Mouse (Mus musculus) E14TG2a.4 (cell line): ENCODE data around the gene Smyd1.

ENCODE experiments used
- CTCF ChIP-seq: conservative IDR thresholded peaks from 2 replicates; pipeline ENCODE4 v1.5.1; 2014; ENCODE audit warnings: low read length
- NANOG ChIP-seq: IDR thresholded peaks from 2 replicates; pipeline ENCODE4 v1.6.1; 2014; ENCODE audit warnings: borderline replicate concordance, low read length, mixed read lengths
- POU5F1 ChIP-seq: IDR thresholded peaks from 2 replicates; pipeline ENCODE4 v1.6.1; 2014; ENCODE audit warnings: low read length, borderline replicate concordance

DNA sequence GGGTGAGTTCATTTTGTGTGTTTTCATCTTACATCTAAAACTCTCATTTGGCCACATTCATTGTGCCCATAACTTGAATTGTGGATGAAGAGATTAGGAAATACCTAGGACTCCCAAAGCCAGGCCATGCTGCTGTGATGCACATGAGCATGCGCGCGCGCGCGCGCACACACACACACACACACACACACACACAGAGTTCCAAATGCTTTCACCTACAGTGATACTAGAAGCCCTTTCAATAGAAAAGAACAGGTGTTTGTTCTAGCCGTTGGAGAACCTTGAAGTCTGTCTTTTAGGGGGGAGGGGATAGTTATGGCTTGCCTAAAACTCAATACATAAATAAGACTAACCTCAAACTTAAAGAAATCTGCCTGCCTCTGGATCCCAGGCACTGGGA is 15.6 kb upstream of the Smyd1 start:
- TF ChIP-seq CTCF (no peak), NANOG (no peak), POU5F1 (no peak)
